Mouse (Mus musculus) E14TG2a.4 (cell line): ENCODE results near the gene Stxbp4.

ENCODE experiments used
- CTCF ChIP-seq: conservative IDR thresholded peaks from 2 replicates; pipeline ENCODE4 v1.5.1; 2014; ENCODE audit warnings: low read length
- POU5F1 ChIP-seq: IDR thresholded peaks from 2 replicates; pipeline ENCODE4 v1.6.1; 2014; ENCODE audit warnings: low read length, borderline replicate concordance

DNA sequence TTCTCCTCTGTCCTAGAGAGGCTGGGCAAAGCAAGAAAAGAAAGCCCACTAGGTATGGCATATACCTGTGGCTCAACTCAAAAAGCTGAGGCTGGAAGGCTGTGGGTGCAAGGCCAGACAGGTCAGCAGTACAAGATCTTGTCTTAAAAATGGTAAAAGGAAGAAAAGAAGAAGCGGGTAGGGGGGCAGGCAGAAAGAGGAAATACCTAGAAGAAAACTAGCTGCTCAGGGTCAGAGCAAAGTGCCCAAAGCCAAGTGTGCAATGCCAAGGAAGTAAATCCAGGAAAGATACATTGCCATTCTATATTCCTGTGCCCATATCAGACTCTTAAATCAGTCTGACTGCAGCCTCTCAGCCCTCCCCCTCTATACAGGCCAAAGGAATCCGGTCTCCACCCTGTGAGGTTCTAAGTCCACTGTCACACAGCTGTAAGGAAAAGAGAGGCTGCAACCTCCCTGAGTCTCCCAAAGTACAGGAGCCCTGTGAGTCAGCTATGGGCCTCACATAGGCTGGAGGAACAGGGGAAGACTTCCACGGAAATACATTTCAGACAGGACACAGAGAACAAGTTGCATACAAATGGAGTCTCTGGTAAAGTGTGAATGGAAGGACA, 28.4 kb upstream of the Stxbp4 start:
- TF ChIP-seq CTCF = no peak
- no peak for TF ChIP-seq POU5F1
